ENCODE assay signal across 10 mouse cellular contexts in the genomic region with DNA sequence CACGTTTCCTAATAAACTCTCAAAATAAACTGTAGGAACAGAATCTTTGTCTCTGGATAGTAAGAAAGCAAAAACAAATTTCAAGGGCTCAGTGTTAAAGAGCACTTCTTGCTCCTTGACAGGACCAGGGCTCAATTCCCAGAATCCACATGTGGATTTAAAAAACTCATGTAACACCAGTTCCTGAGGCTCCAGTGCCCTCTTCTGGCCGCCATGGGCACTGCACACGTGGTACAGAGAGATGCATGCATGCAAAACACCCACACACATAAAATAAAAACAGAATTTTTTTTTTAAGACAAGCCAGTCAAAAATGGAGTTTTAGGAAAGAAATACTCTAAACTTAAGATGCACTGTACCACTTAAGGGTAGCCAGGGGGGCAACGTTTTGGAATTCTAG.
DNase-seq lines count a peak whose midpoint lies in the region; TF ChIP-seq lines count a peak whose summit lies in the region.
"Had no signal": no experiment of that assay in that cellular context is flagged by ENCODE, and none has a peak within 500 bp of the region (broad histone marks: within the 10 kb centered on the region; RNA-seq: fewer than 3 reads in every experiment).

No protein-coding gene starts in this region.

- H3K27ac ChIP-seq in CH12.LX (ENCODE audit: insufficient read depth, low read depth): no peak overlapping the region
- H3K27ac ChIP-seq in cerebellum, adult 2 months (ENCODE audit: insufficient read depth, low read length): no peak overlapping the region
- H3K27ac ChIP-seq in limb, embryonic 10.5 days: no peak overlapping the region
- H3K27ac ChIP-seq: hindbrain, embryonic 14.5 days had no signal

- TF ChIP-seq CTCF in CH12.LX (conservative IDR thresholded peaks at IDR 0.05 in 1 of 2, IDR thresholded peaks at IDR 0.05 in 1 of 2; ENCODE audit: low read depth in 2 of 2, low read length in 2 of 2): peak; percentile 60 to 61; a peak in 3 of 4 replicates
- peak; percentile 78 for TF ChIP-seq CTCF in cerebellum, adult 2 months (IDR thresholded peaks at IDR 0.05; ENCODE audit: borderline replicate concordance, insufficient read depth, low read depth, low read length)

- DNase-seq in kidney, postnatal 4 days: peak; percentile 7 to 19
- no peak for DNase-seq in kidney, postnatal 14 days
- DNase-seq in 3134 (ENCODE audit: extremely low read depth, insufficient read length, low spot score) (peak; percentile 9), CH12.LX (ENCODE audit: extremely low read depth) (peak; percentile 32)
- peak; percentile 19 to 55 for DNase-seq in cerebellum, adult 2 months
- no peak for DNase-seq in limb, embryonic 10.5 days (ENCODE audit: low spot score)
- no peak for DNase-seq in adrenal gland, postnatal 4 days (ENCODE audit: low spot score in 2 of 2)
- DNase-seq: embryo, embryonic 11 days; thymus, postnatal 36 days had no signal

- TF ChIP-seq RAD21 in CH12.LX (IDR thresholded peaks at IDR 0.05; ENCODE audit: low read depth, low read length): peak; percentile 65

- 57% methylated on average over 4 of the region's 4 CpGs for WGBS in cerebellum, adult 2 months
- WGBS in limb, embryonic 10.5 days: 63% methylated on average over 4 of the region's 4 CpGs

- peaks cover 4% of the 10 kb centered on the region for H3K9me3 ChIP-seq in CH12.LX (replicated peaks; ENCODE audit: low read length)
- H3K9me3 ChIP-seq in limb, embryonic 10.5 days (replicated peaks): no peaks in the 10 kb centered on the region

- H3K4me3 ChIP-seq in CH12.LX (replicated peaks in 1 of 3; ENCODE audit: low read depth in 2 of 3, low read length in 2 of 3, poor library complexity in 1 of 3): no peak overlapping the region
- H3K4me3 ChIP-seq in cerebellum, adult 2 months (replicated peaks; ENCODE audit: insufficient read depth, low read depth, low read length): no peak overlapping the region
- H3K4me3 ChIP-seq in limb, embryonic 10.5 days: no peak overlapping the region

- H3K9ac ChIP-seq in CH12.LX (ENCODE audit: insufficient read depth, low read depth): no peak overlapping the region
- H3K9ac ChIP-seq: hindbrain, embryonic 14.5 days had no signal

- TF ChIP-seq POLR2A in CH12.LX (IDR thresholded peaks at IDR 0.05; ENCODE audit: low read depth, low read length): no peak
- TF ChIP-seq POLR2A in cerebellum, adult 2 months (IDR thresholded peaks at IDR 0.05; ENCODE audit: borderline replicate concordance, insufficient read depth, low read length): no peak

- H3K4me1 ChIP-seq in CH12.LX (ENCODE audit: control insufficient read depth in 1 of 2, insufficient read depth in 2 of 2): peaks cover 0 to 3% of the 10 kb centered on the region in 2 experiments; a peak in 1 of 4 replicates
- peaks cover 3% of the 10 kb centered on the region; the same call in 1 of the 2 replicates for H3K4me1 ChIP-seq in cerebellum, adult 2 months (ENCODE audit: control insufficient read depth, insufficient read depth, low read length)
- H3K4me1 ChIP-seq in limb, embryonic 10.5 days: no peaks in the 10 kb centered on the region

- H3K27me3 ChIP-seq in CH12.LX (replicated peaks): no peaks in the 10 kb centered on the region
- no peaks in the 10 kb centered on the region for H3K27me3 ChIP-seq in cerebellum, adult 2 months (ENCODE audit: control insufficient read depth, insufficient read depth, low read length)
- no peaks in the 10 kb centered on the region for H3K27me3 ChIP-seq in limb, embryonic 10.5 days (ENCODE audit: low read depth, poor library complexity, severe bottlenecking)

- H3K4me2 ChIP-seq in CH12.LX (ENCODE audit: insufficient read depth, low read depth, poor library complexity, severe bottlenecking): no peak overlapping the region
- H3K4me2 ChIP-seq: hindbrain, embryonic 14.5 days had no signal

- in situ Hi-C loops in CH12.LX (cut with MboI; ENCODE audit: low pct_ligation_motif_present, low pct_unique_long_range_greater_than_20kb, low sequenced_read_pairs): no loop called here

- TF ChIP-seq EP300 in CH12.LX (IDR thresholded peaks at IDR 0.05; ENCODE audit: low read length): no peak

- dilution Hi-C loops in CH12.LX (cut with MboI; ENCODE audit: extremely low pct_ligation_motif_present, extremely low pct_unique_long_range_greater_than_20kb, low sequenced_read_pairs): no loop called here

- no peaks in the 10 kb centered on the region for H3K36me3 ChIP-seq in CH12.LX (replicated peaks in 1 of 2; ENCODE audit: control insufficient read depth in 1 of 2, insufficient read depth in 1 of 2, low read length in 1 of 2)
- H3K36me3 ChIP-seq in limb, embryonic 10.5 days: no peaks in the 10 kb centered on the region

- H3K79me2 ChIP-seq in CH12.LX (replicated peaks; ENCODE audit: control insufficient read depth, extremely low read depth, insufficient read depth, poor library complexity, severe bottlenecking): no peaks in the 10 kb centered on the region

TF ChIP-seq in CH12.LX, 34 proteins besides CTCF, POLR2A, EP300 and RAD21:
- TF ChIP-seq NELFE (IDR thresholded peaks at IDR 0.05; ENCODE audit: low read depth, low read length) (no peak), ZMIZ1 (IDR thresholded peaks at IDR 0.05; ENCODE audit: low read depth, low read length) (no peak), SIN3A (IDR thresholded peaks at IDR 0.05; ENCODE audit: low read length) (no peak), SMC3 (IDR thresholded peaks at IDR 0.05; ENCODE audit: low read depth, low read length) (peak; percentile 49), MAX (IDR thresholded peaks at IDR 0.05; ENCODE audit: low read length) (peak; percentile 55; the same call in 1 of the 2 replicates), JUND (conservative IDR thresholded peaks at IDR 0.05; ENCODE audit: low read depth, low read length) (no peak)
TF ChIP-seq in CH12.LX: peak in this region for 2.

Comparison
In these comparisons a context has a peak if more than half of its experiments do, and no peak if none do; other contexts are left out.
1. DNase-seq: peak in kidney, postnatal 4 days (2 of 2), 3134 (single experiment), CH12.LX (single experiment) and cerebellum, adult 2 months (2 of 2); none in kidney, postnatal 14 days (single experiment), limb, embryonic 10.5 days (single experiment) and adrenal gland, postnatal 4 days (0 of 2).